Mouse (Mus musculus): ENCODE results near the gene Tmem131l. TPM values are rescaled to one million over a fixed set of nuclear protein-coding genes. Genes with fewer than 3 reads are reported as not detected.

Gene Tmem131l
- polyA plus RNA-seq, 1 experiment = 57.5 TPM

- Histone ChIP-seq H3K27ac (ENCODE audit: insufficient read depth, low read depth, low read length) (no peak overlapping the region), H3K4me1 (ENCODE audit: control insufficient read depth, insufficient read depth, low read length) (peaks cover 5% of the 10 kb centered on the region), H3K4me3 (ENCODE audit: insufficient read depth, low read length) (no peak overlapping the region)
- TF ChIP-seq CTCF (IDR thresholded peaks at IDR 0.05; ENCODE audit: low read depth, low read length) (no peak), POLR2A (IDR thresholded peaks at IDR 0.05; ENCODE audit: borderline replicate concordance, low read depth, low read length) (no peak)
Measured at GRCm38 (mm10) chr3:83967791-83968190, 72.2 kb downstream of the Tmem131l start.

GRCm38 (mm10) chr3:83965333-83965732 is 74.6 kb downstream of the Tmem131l start:
- H3K4me3 ChIP-seq (ENCODE audit: insufficient read depth, low read length) = no peak overlapping the region
- TF ChIP-seq POLR2A (IDR thresholded peaks at IDR 0.05; ENCODE audit: borderline replicate concordance, low read depth, low read length) = no peak
- TF ChIP-seq CTCF (IDR thresholded peaks at IDR 0.05; ENCODE audit: low read depth, low read length) = no peak
- no peak overlapping the region for H3K27ac ChIP-seq (ENCODE audit: insufficient read depth, low read depth, low read length)
- H3K4me1 ChIP-seq (ENCODE audit: control insufficient read depth, insufficient read depth, low read length) = peaks cover 5% of the 10 kb centered on the region

GRCm38 (mm10) chr3:83963705-83964104 is 76.3 kb downstream of the Tmem131l start:
- TF ChIP-seq POLR2A (IDR thresholded peaks at IDR 0.05; ENCODE audit: borderline replicate concordance, low read depth, low read length) (no peak), CTCF (IDR thresholded peaks at IDR 0.05; ENCODE audit: low read depth, low read length) (no peak)
- H3K4me3 ChIP-seq (ENCODE audit: insufficient read depth, low read length) = no peak overlapping the region
- H3K4me1 ChIP-seq (ENCODE audit: control insufficient read depth, insufficient read depth, low read length) = no peaks in the 10 kb centered on the region
- H3K27ac ChIP-seq (ENCODE audit: insufficient read depth, low read depth, low read length) = no peak overlapping the region

- H3K27ac ChIP-seq (ENCODE audit: insufficient read depth, low read depth, low read length) = no peak overlapping the region
- no peaks in the 10 kb centered on the region for H3K4me1 ChIP-seq (ENCODE audit: control insufficient read depth, insufficient read depth, low read length)
- no peak for TF ChIP-seq POLR2A (IDR thresholded peaks at IDR 0.05; ENCODE audit: borderline replicate concordance, low read depth, low read length)
- no peak for TF ChIP-seq CTCF (IDR thresholded peaks at IDR 0.05; ENCODE audit: low read depth, low read length)
- no peak overlapping the region for H3K4me3 ChIP-seq (ENCODE audit: insufficient read depth, low read length)
Measured at GRCm38 (mm10) chr3:83962571-83962970, 77.4 kb downstream of the Tmem131l start.

GRCm38 (mm10) chr3:83962076-83962475 is 77.9 kb downstream of the Tmem131l start:
- TF ChIP-seq POLR2A (IDR thresholded peaks at IDR 0.05; ENCODE audit: borderline replicate concordance, low read depth, low read length) = no peak
- Histone ChIP-seq H3K4me1 (ENCODE audit: control insufficient read depth, insufficient read depth, low read length) (no peaks in the 10 kb centered on the region), H3K4me3 (ENCODE audit: insufficient read depth, low read length) (no peak overlapping the region), H3K27ac (ENCODE audit: insufficient read depth, low read depth, low read length) (no peak overlapping the region)

- Histone ChIP-seq H3K27ac (ENCODE audit: insufficient read depth, low read depth, low read length) (no peak overlapping the region), H3K4me3 (ENCODE audit: insufficient read depth, low read length) (no peak overlapping the region), H3K4me1 (ENCODE audit: control insufficient read depth, insufficient read depth, low read length) (no peaks in the 10 kb centered on the region)
- no peak for TF ChIP-seq POLR2A (IDR thresholded peaks at IDR 0.05; ENCODE audit: borderline replicate concordance, low read depth, low read length)
- no peak for TF ChIP-seq CTCF (IDR thresholded peaks at IDR 0.05; ENCODE audit: low read depth, low read length)
Measured at GRCm38 (mm10) chr3:83958951-83959681, 80.9 kb downstream of the Tmem131l start.

- peaks cover 11% of the 10 kb centered on the region for H3K4me1 ChIP-seq (ENCODE audit: control insufficient read depth, insufficient read depth, low read length)
- H3K4me3 ChIP-seq (ENCODE audit: insufficient read depth, low read length) = no peak overlapping the region
- TF ChIP-seq POLR2A (IDR thresholded peaks at IDR 0.05; ENCODE audit: borderline replicate concordance, low read depth, low read length) (no peak), CTCF (IDR thresholded peaks at IDR 0.05; ENCODE audit: low read depth, low read length) (no peak)
- H3K27ac ChIP-seq (ENCODE audit: insufficient read depth, low read depth, low read length) = no peak overlapping the region
Measured at GRCm38 (mm10) chr3:83953879-83954278, 86.1 kb downstream of the Tmem131l start.

- peaks cover 42% of the 10 kb centered on the region for H3K4me1 ChIP-seq (ENCODE audit: control insufficient read depth, insufficient read depth, low read length)
- no peak overlapping the region for H3K4me3 ChIP-seq (ENCODE audit: insufficient read depth, low read length)
- TF ChIP-seq CTCF (IDR thresholded peaks at IDR 0.05; ENCODE audit: low read depth, low read length) = no peak
- TF ChIP-seq POLR2A (IDR thresholded peaks at IDR 0.05; ENCODE audit: borderline replicate concordance, low read depth, low read length) = no peak
- no peak overlapping the region for H3K27ac ChIP-seq (ENCODE audit: insufficient read depth, low read depth, low read length)
Measured at GRCm38 (mm10) chr3:83948801-83949200, 91.2 kb downstream of the Tmem131l start.

- H3K27ac ChIP-seq (ENCODE audit: insufficient read depth, low read depth, low read length) = peak overlapping the region; percentile 62
- TF ChIP-seq CTCF (IDR thresholded peaks at IDR 0.05; ENCODE audit: low read depth, low read length) = no peak
- no peak overlapping the region for H3K4me3 ChIP-seq (ENCODE audit: insufficient read depth, low read length)
- peaks cover 51% of the 10 kb centered on the region for H3K4me1 ChIP-seq (ENCODE audit: control insufficient read depth, insufficient read depth, low read length)
Measured at GRCm38 (mm10) chr3:83947476-83948245, 92.3 kb downstream of the Tmem131l start.

- peak overlapping the region; percentile 62 for H3K27ac ChIP-seq (ENCODE audit: insufficient read depth, low read depth, low read length)
- H3K4me3 ChIP-seq (ENCODE audit: insufficient read depth, low read length) = no peak overlapping the region
- peaks cover 58% of the 10 kb centered on the region for H3K4me1 ChIP-seq (ENCODE audit: control insufficient read depth, insufficient read depth, low read length)
- no peak for TF ChIP-seq POLR2A (IDR thresholded peaks at IDR 0.05; ENCODE audit: borderline replicate concordance, low read depth, low read length)
- no peak for TF ChIP-seq CTCF (IDR thresholded peaks at IDR 0.05; ENCODE audit: low read depth, low read length)
Measured at GRCm38 (mm10) chr3:83946848-83947247, 93.1 kb downstream of the Tmem131l start.
